Mouse (Mus musculus) granulocyte monocyte progenitor cell, adult 5-6 weeks (primary cell): ENCODE data around the gene Mdfi. TPM values are rescaled to one million over a fixed set of nuclear protein-coding genes. Genes with fewer than 3 reads are reported as not detected.
A peak's percentile ranks its signal among the peaks of the same experiment; 100 is the strongest.
"Not testable (repeated sequence)": the region's sequence is repeated elsewhere in the genome, so short reads cannot be mapped to it uniquely, and the experiment has no call there.

Experiments
- ATAC-seq: replicated peaks from 2 replicates; pipeline ENCODE4 v1.8.0; 2016; ENCODE audit warnings: mild to moderate bottlenecking, moderate TSS enrichment, inconsistent platforms; ENCODE audit not compliant: poor library complexity, severe bottlenecking
- total RNA-seq, 2 experiments: library from RNA; stranded (forward) in 1 of 2; stranded (reverse) in 1 of 2; fragments of 200-712, 200-1000 nt in 1 of 2; fragments of >200 nt in 1 of 2; fragmentation: Nextera tagmentation in 1 of 2; gene quantifications; 2 replicates each; pipeline ENCODE4 v1.2.3; 2014 to 2017

Mdfi gene
- total RNA-seq (2014; fragmentation: Nextera tagmentation) (3.7 and 5.5 TPM in 2 replicates), total RNA-seq (2017) (2.7 and 4.9 TPM in 2 replicates)

DNA sequence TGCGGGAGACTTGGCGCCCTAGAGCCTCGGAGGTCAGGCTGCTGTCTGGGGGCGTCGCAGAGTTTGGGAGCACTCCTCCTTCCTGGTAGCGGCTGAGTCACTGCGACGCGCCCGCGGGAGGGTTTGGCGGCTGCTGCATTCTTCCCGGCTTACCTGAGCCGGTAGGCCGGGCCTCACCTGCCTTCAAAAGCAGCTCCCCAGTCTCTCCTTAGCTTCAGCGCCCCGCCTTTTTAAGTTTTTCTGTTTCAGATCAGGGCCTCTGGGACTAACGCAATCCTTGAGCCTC lies at the start of gene Mdfi:
Mdfi (minus strand) TSS at position 210 of the 286 bp plus-strand sequence.
- ATAC-seq: 0 out of 2 replicates have a peak, but pooled peaks have one; percentile 25

- peak; percentile 44; the same call in 1 of the 2 replicates for ATAC-seq
Measured at GRCm38 (mm10) chr17:47883099-47883498, 48.6 kb upstream of the Mdfi start.

DNA sequence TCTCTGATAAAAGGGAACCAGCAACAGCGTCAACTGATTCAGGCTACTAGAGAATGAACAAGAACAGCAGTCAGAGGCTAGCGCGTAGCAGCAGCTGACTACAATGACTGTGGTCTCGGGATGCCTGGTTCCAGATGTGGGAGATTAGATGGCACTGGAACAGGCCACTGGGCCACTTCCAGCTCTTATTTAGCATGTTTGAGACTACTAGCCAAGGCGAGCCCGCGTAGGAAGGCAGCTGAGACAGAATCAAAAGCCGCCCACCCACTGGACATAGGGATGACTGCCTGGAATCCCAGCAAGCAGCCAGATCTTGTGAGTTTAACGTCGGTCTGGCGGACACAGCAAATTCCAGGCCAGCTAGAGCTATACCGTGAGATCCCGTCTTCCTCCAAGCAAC lies 46.8 kb upstream of the Mdfi start:
- ATAC-seq: no peak

DNA sequence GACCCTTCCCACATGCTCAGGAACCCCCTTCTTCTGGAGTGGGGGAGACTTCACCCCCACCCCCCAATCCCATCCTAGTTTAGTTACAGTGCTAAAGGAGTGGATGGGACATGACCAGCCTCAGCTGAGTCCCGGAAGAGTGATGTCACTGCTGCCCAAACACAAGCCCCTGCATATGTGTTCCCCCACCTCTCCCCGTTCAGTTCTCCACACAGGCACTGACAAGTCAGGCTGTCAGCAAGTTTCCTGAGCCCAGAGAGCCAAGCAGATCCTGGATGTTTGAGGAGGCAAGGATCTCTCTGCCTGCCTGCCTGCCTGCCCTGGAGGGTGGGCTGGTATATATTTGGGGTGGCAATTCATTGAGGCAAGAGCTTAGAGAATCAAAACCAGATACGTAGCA lies 44.7 kb upstream of the Mdfi start:
- ATAC-seq: no peak

- ATAC-seq: peak; percentile 17; the same call in 1 of the 2 replicates
Measured at GRCm38 (mm10) chr17:47878378-47879089, 44.0 kb upstream of the Mdfi start.

- no peak for ATAC-seq
Measured at GRCm38 (mm10) chr17:47877715-47878377, 43.4 kb upstream of the Mdfi start.

- no peak for ATAC-seq
Measured at GRCm38 (mm10) chr17:47876776-47877714, 42.6 kb upstream of the Mdfi start.

- ATAC-seq: peak; percentile 90
Measured at GRCm38 (mm10) chr17:47873341-47873791, 38.9 kb upstream of the Mdfi start.

GRCm38 (mm10) chr17:47872311-47873011 lies 38.0 kb upstream of the Mdfi start:
- ATAC-seq: no peak

DNA sequence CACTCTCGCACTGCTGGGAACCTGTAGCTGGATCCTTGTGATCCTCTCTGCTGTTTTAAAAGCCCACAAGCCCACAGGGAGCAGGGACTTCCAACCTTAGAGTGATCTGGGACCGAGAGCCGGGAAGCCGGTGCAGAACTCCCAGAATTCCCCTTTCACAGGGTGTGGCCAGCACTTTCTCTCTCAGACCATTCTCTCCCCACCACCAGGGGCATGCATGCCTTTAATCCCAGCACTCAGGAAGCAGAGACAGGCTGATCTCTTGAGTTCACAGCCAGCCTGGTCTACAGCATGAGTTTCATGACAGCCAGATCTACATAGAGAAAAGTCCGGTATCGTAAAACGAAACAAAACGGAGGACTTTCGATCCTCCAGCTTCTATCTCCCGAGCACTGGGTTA lies 35.4 kb upstream of the Mdfi start:
- ATAC-seq: no peak

DNA sequence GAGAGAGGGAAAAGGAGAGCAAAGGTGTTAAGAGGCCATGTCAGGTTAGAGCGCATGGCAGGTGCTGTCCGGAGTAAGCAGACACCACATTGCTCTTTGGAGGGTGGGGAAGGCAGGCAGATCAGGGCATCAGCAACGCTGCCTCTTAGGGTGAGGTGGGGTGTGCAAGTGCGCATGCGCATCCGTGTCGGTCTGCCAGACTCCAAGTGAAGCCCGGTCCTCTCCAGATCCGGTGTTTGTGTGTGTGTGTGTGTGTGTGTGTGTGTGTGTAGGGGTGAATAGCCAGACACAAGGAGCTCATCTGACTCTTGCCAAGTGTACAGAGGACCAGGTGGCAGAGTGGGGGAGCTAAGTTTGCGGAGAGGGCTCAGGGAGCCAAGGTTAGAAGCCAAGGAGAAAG lies 31.5 kb upstream of the Mdfi start:
- no peak for ATAC-seq

DNA sequence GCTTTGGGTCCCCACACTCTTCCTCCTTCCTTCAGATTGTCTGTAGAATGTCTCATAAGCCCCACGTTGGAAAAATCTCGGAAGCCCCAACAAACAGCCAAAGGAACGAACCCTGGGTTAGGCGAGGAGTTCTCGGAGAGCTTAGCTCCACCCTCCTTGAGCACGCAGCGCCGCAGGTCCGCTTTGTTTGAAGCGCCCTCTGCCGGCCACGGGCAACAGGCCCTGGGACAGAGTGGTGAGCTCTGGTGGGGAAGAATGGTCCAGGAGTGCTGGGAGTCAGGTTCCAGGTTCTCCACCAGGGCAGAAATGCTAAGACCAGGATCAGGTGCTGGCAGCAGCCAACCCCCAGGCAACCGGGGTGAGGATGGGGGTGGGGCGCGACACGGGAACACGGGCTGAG lies 30.0 kb upstream of the Mdfi start:
- peak; percentile 94 for ATAC-seq

DNA sequence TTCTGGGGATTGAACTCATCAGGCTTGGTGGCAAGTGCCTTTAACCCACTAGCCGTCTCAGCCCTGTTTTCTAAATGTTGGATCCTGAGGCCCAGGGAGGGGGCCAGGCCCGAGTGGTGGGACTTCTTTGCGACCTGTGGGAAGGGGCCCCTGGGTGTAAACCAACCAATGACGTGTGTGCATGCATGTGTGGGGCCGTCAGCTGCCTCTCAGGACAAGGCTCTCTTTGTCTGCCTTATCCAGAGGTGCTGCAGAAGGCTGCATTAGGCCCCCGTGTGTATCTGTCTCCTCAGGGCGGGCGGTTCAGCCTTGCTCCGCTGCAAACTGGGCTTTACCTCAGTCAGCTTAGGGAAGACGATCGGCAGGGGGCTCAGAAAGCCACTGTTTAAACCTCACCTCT lies 28.9 kb upstream of the Mdfi start:
- ATAC-seq: no peak

GRCm38 (mm10) chr17:47863023-47863422 lies 28.5 kb upstream of the Mdfi start:
- ATAC-seq: no peak

DNA sequence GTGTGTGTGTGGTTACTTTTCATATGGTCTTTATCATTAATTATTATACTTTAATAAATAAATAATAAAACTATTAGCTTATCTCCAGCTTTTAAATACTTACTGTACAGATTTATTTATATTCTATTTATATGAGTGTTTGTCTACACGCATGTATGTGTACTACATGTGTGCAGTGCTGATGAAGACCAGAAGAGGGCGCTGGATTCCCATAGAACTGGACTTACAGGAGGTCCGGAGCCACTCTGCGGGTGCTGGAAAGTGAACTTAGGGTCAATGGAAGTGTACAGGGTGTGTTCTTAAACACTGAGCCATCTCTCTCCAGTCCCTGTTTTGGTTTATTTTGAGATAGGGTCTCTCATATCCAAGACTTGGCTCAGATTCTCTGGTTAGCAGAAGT lies 21.1 kb upstream of the Mdfi start:
- no peak for ATAC-seq

DNA sequence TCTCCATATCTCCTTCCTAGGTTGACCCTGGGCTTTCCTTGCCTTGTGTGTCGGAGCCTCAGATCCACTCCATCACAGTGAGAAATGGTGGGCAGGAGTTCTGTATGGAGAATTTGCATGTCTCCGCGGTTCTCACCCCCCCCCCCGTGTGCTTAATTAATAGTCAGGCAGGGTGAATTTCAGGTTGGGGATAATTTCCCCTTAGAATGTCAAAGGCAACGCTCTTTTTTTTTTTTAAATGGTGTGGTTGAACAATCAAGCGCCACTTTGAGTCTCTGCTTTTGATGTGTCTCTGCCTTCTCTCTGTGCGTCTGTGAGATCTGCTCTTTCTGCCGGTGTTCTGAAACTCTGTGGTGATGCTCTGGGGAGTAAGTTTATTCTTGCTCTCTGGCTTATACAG lies 20.4 kb upstream of the Mdfi start:
- ATAC-seq: no peak

- peak; percentile 87 for ATAC-seq
Measured at GRCm38 (mm10) chr17:47853760-47854159, 19.3 kb upstream of the Mdfi start.

DNA sequence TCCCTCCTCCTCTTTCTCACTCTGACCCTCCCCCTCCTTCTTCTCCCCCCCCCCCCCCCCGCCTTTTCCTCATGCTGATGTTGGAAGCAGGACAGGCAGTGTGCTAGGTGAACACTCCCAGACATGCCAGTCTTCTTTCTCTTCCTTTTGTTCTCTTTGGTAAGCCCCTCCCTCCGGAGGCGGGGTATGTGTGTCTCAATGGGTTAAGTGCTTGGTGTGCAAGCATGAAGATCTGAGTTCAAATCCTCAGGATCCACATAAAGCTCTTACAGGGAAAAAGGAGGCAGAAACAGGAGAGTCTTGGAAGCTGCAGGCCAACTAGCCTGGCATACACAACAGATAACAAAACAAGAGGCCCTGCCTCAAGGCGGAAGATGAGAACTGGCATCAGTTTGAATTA lies 18.8 kb upstream of the Mdfi start:
- ATAC-seq: peak; percentile 23; the same call in 1 of the 2 replicates

- not testable (repeated sequence) for ATAC-seq
Measured at GRCm38 (mm10) chr17:47851798-47852360, 17.4 kb upstream of the Mdfi start.
